Mouse (Mus musculus): ENCODE measurements around the gene Src. TPM values are rescaled to one million over a fixed set of nuclear protein-coding genes. Genes with fewer than 3 reads are reported as not detected.

Src gene
- polyA plus RNA-seq, 1 experiment from 2014 or later, result 23.1 TPM

DNA sequence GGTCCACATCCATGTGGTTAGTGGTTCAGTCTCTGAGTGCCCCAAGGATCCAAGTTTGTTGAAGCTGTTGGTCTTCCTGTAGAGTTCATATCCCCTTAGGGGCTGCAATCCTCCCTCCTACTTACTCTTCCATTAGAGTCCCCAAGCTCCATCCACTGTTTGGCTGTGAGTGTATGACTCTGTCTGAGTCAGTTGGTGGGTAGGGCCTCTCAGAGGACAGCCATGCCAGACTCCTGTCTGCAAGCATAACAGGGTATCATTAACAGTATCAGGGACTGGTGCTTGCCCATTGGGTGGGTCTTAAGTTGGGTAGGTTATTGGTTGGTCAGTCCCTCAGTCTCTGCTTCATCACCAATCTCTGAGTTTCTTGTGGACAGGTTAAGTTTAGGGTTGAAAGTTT is 1.3 kb downstream of the Src start:
- no peaks in the 10 kb centered on the region for H3K9me3 ChIP-seq
- peaks cover 55% of the 10 kb centered on the region for H3K4me1 ChIP-seq
- H3K27me3 ChIP-seq (replicated peaks; ENCODE audit: low read depth, poor library complexity, severe bottlenecking), result peaks cover 5% of the 10 kb centered on the region; the same call in 1 of the 2 replicates
- H3K4me3 ChIP-seq, result no peak overlapping the region
- no peaks in the 10 kb centered on the region for H3K36me3 ChIP-seq (replicated peaks)
- DNase-seq (ENCODE audit: low spot score), result no peak
- peak overlapping the region; percentile 82 for H3K27ac ChIP-seq (replicated peaks)

DNA sequence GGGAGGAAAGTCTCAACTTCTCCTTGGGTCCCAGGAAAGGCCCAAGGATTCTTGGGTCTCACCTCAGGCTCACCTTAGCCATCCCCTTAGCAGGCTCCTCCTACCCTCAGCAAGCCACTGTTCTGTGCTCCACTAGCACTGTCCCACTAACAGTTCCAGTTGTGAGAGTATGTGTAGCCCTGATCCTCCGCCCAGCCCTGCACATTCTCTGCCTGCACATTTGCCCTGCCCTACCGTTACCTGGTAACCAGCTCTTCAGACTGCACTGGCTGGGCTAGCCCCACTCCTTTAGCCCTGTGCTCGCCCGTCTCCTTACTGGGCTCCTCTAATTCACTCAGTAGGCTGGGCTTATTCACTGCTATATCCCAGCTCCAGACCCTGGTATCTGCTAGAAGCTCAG is 2.2 kb downstream of the Src start:
- H3K9me3 ChIP-seq, result no peaks in the 10 kb centered on the region
- no peak overlapping the region for H3K4me3 ChIP-seq
- peaks cover 5% of the 10 kb centered on the region; the same call in 1 of the 2 replicates for H3K27me3 ChIP-seq (replicated peaks; ENCODE audit: low read depth, poor library complexity, severe bottlenecking)
- H3K27ac ChIP-seq (replicated peaks), result peak overlapping the region; percentile 26; the same call in 1 of the 2 replicates
- peaks cover 64% of the 10 kb centered on the region for H3K4me1 ChIP-seq
- DNase-seq (ENCODE audit: low spot score), result no peak
- no peaks in the 10 kb centered on the region for H3K36me3 ChIP-seq (replicated peaks)
- 87% methylated on average over 4 of the region's 4 CpGs for WGBS

DNA sequence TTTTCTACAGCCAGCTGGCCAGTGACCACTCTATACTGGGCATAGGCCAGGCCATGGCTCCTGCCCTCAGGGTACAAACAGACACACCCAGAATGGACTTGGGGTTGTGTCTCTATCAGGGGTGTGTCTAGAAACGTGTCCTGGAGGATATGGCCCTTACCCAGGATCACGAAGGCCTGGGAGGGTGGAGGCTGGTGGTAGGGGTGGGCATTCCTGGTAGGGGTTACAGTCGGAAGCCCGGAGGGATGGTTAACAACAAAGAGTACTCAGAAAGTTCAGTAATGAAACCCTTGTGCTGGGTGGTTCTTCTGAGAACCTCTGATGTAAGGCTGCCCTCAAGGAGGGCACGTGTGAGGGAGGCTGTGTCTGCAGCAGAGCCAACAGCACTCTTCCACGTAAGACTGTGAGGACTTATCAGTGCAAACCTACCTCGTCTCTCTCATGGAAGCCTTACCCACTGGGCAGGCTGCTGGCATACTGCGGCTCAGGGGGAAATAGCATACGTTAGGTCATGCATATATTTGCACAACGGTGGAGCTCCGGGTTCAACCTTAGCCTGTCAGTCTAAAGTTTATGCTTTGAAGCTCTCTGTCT is 3.9 kb downstream of the Src start:
- Histone ChIP-seq H3K27ac (replicated peaks) (peak overlapping the region; percentile 99), H3K4me3 (no peak overlapping the region), H3K36me3 (replicated peaks) (peaks cover 3% of the 10 kb centered on the region; the same call in 1 of the 2 replicates), H3K9me3 (no peaks in the 10 kb centered on the region), H3K27me3 (replicated peaks; ENCODE audit: low read depth, poor library complexity, severe bottlenecking) (peaks cover 5% of the 10 kb centered on the region; the same call in 1 of the 2 replicates), H3K4me1 (peaks cover 80% of the 10 kb centered on the region)
- WGBS, result 64% methylated on average over 11 of the region's 11 CpGs
- DNase-seq (ENCODE audit: low spot score), result no peak

DNA sequence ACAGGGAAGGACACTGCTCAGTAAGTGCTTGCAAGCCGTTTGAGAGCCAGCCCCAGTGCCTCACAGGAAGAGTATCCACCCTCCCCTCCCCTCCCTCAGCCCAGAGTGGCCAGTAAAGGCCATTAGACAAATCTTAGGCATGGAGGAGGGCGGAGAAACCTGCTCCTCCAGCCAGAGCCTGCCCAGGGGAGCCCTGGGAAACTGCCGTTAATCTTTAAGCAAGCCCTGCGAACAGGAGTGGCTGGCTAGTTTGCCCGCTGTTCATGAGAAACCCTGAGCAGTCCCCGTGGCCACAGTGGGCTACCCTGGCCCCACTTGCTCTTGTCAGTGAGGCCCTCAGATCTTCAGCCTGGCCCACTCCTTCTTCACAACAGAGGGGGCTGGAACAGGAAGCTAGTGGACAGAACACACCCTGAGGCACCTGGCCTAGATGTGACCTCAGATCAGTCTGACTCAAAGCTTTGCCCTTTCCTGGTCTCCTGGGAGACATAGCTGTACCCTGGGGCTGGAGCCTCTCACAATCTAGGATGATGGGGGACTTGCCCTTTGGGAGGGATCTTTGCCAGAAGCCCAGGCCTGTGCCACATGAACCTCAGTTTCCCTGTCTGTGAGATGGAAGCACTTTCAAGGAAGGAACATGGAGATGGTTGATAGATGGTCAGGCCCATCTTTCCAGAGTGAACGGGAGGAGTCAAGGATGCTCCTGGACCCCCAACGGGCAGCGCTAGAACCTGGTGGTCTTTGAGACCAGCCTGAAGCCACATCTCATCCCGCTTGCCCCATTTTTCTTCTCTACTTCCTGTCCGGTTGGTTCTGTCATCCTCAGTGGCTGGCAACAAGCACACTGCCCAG is 4.8 kb downstream of the Src start:
- H3K27ac ChIP-seq (replicated peaks), result peak overlapping the region; percentile 99
- H3K9me3 ChIP-seq, result no peaks in the 10 kb centered on the region
- H3K4me3 ChIP-seq, result peak overlapping the region; percentile 90
- DNase-seq (ENCODE audit: low spot score), result peak; percentile 74
- H3K4me1 ChIP-seq, result peaks cover 78% of the 10 kb centered on the region
- WGBS, result 34% methylated on average over 11 of the region's 11 CpGs
- no peaks in the 10 kb centered on the region; the same call in 1 of the 2 replicates for H3K27me3 ChIP-seq (replicated peaks; ENCODE audit: low read depth, poor library complexity, severe bottlenecking)
- H3K36me3 ChIP-seq (replicated peaks), result peaks cover 12% of the 10 kb centered on the region

DNA sequence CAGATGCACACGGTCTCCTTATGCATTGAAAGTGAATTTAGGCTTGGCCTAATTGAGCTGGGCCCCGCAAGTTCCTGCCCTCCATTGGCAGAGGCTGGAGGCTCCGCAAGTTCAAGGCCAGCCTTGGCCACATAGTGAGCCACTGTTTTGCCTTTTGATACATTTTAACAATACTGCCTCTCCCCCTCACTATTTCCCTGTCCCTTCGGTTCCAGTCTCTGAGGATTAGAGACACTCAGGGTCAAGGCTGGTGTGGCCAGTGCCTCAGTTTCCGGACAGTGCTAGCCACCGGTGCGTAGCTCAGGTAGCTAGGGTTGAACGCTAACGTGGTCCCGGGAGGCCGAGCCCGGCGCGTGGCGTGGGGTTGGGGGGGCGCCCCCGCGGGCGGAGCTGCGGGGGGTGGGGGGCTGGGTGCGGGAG is 5.5 kb downstream of the Src start:
- Histone ChIP-seq H3K36me3 (replicated peaks) (peaks cover 18% of the 10 kb centered on the region), H3K9me3 (no peaks in the 10 kb centered on the region), H3K4me1 (peaks cover 74% of the 10 kb centered on the region), H3K27ac (replicated peaks) (peak overlapping the region; percentile 99), H3K27me3 (replicated peaks; ENCODE audit: low read depth, poor library complexity, severe bottlenecking) (no peaks in the 10 kb centered on the region), H3K4me3 (peak overlapping the region; percentile 90)
- DNase-seq (ENCODE audit: low spot score), result peak; percentile 50
- 7% methylated on average over 21 of the region's 21 CpGs for WGBS

DNA sequence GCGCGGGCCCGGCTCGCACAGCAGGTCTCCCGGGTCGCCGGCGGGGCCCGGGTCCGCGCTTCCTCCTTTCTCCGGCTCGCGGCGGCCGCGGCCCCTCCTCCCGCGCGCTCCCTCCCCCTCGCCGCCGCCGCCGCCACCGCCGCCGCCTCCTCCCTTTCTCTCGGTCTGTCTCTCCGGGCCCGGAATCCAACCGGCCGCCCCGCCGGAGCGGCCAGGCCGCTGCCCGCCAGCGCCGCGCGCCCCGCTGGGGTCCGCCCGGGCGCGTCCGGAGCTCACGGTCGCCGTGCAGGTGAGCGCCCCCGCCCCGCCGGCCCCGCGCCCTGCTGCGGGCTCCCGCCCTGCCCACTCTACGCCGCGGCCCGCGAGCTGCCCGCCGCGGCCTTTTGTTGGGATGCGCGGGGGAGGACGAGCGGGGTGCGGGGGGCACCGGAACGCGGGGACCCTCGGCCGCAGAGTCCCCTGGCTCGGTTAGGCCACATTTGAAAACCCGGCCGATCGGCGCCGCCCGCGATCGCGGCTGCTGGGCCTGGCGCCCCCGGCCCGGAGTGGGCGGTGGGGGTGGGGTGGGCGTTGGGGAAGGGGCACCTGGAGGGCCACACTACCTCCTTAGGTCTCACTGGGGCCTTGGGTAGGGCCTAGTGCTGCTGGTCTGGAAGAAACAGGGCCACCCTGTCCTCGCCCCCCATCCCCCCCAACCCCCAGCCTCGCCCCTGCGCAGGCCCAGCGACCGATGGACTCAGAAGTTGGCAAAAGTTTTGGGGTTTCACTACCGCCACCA is 6.1 kb downstream of the Src start:
- no peaks in the 10 kb centered on the region for H3K9me3 ChIP-seq
- no peaks in the 10 kb centered on the region for H3K27me3 ChIP-seq (replicated peaks; ENCODE audit: low read depth, poor library complexity, severe bottlenecking)

DNA sequence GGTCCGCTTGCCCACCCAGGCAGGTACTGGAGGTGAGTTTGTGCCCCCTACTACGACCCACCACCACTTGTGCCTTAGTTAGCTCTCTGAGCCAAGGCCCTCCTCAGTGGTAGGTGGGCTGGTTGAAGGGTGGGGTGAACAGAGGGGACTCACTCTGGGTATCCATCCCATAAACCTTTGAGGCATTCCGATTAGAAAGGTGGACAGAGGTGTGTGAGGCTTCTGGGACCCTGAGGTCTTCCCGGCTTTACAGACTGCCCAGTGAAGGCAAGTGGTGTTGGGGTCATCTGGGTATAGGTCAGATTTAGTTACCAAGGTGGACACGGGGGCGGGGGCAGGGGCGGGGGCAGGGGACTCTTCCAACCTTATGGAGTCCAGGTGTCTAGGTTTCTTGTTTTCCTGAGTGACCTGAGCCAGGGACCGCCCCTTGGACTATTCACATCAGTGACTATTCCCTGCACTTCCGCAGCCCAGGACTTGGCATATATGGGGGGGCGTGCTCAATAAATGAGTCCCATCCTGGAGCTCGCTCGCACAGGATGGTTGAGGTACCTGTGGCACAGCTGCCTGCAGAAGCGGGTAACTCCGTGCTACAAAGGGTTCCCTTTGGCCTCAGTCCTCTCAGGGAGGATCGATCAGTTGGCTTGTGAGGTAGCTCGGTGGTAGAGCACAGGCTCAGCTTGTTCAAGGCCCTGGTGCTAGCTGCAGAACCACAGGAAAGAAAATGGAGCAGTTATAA is 6.8 kb downstream of the Src start:
- Histone ChIP-seq H3K4me3 (peak overlapping the region; percentile 90), H3K27ac (replicated peaks) (peak overlapping the region; percentile 99), H3K27me3 (replicated peaks; ENCODE audit: low read depth, poor library complexity, severe bottlenecking) (no peaks in the 10 kb centered on the region), H3K9me3 (no peaks in the 10 kb centered on the region), H3K4me1 (peaks cover 79% of the 10 kb centered on the region), H3K36me3 (replicated peaks) (peaks cover 32% of the 10 kb centered on the region)
- DNase-seq (ENCODE audit: low spot score), result peak; percentile 35
- WGBS, result 58% methylated on average over 16 of the region's 16 CpGs

More for the DNA sequence above, 6.1 kb downstream of the Src start:
- Histone ChIP-seq H3K4me1 (peaks cover 73% of the 10 kb centered on the region), H3K36me3 (replicated peaks) (peaks cover 24% of the 10 kb centered on the region), H3K4me3 (peak overlapping the region; percentile 90), H3K27ac (replicated peaks) (peak overlapping the region; percentile 99)
- WGBS, result under 1% methylated on average over 90 of the region's 98 CpGs
- peak; percentile 71 for DNase-seq (ENCODE audit: low spot score)

DNA sequence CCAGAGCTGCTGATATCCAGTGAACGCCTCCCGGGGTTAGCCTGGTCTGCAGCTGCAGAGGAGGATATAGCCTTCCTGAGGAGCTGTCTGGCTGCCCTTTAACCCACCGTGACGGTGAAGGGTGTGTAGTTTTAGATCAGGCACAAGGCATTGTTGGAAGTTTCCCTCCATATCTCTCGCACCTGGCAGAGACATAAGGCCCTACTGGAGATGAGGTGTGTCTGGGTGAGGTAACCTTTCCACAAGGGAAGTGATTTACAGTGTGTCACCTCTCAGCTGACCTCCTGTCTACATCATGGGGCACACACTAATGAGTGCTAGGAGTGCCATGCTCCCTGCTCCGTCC is 7.4 kb downstream of the Src start:
- DNase-seq (ENCODE audit: low spot score), result no peak
- Histone ChIP-seq H3K36me3 (replicated peaks) (peaks cover 37% of the 10 kb centered on the region), H3K27ac (replicated peaks) (peak overlapping the region; percentile 99), H3K9me3 (no peaks in the 10 kb centered on the region), H3K27me3 (replicated peaks; ENCODE audit: low read depth, poor library complexity, severe bottlenecking) (no peaks in the 10 kb centered on the region), H3K4me3 (peak overlapping the region; percentile 90), H3K4me1 (peaks cover 81% of the 10 kb centered on the region)
- 75% methylated on average over 6 of the region's 6 CpGs for WGBS

DNA sequence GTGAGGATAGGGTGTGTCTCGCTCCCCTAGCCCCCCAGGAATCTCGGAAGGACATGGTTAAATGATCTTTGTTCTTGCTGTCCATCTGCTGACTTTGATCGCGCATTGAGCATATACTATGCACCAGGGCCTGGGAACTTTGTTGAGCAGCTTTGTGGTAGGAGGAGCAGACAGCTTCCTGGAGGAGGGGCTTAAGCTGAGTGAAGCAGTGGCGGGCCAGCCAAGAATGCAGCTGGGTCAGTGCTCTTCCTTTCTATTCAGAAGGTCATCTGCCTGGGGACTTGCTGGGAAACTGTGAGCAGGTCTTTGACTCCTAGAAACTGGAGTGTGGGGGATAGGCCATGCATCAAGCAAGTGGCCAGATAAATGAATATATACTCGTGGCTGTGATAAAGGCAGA is 7.9 kb downstream of the Src start:
- Histone ChIP-seq H3K36me3 (replicated peaks) (peaks cover 43% of the 10 kb centered on the region), H3K27ac (replicated peaks) (peak overlapping the region; percentile 99; the same call in 1 of the 2 replicates), H3K4me3 (peak overlapping the region; percentile 90; the same call in 1 of the 2 replicates), H3K4me1 (peaks cover 84% of the 10 kb centered on the region), H3K27me3 (replicated peaks; ENCODE audit: low read depth, poor library complexity, severe bottlenecking) (no peaks in the 10 kb centered on the region), H3K9me3 (no peaks in the 10 kb centered on the region)
- DNase-seq (ENCODE audit: low spot score), result no peak
- 77% methylated on average over 6 of the region's 6 CpGs for WGBS

DNA sequence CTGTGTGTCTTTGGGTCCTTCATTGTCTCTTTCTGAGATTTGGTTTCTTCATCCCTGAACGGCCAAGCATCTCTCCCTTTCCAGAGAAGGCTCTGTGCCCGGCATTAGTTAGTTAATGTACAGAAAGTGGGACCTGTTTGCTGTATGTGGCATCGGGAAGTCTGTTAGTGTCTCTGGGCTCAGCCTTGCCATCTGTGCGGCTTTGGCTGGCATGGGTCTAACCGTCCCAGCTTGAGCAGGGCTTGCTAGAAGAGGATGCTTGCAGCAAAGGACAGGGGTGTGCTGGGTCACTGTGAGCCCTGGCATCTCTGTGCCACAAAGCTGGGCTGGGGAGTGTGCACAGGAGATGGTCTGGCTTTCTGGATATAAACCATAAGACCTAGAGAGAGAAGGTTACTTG is 8.9 kb downstream of the Src start:
- 0 out of 2 replicates have a peak overlapping the region, but pooled peaks have one; percentile 15 for H3K27ac ChIP-seq (replicated peaks)
- 0 out of 2 replicates have a peak overlapping the region, but pooled peaks have one; percentile 26 for H3K4me3 ChIP-seq
- H3K9me3 ChIP-seq, result no peaks in the 10 kb centered on the region
- peaks cover 89% of the 10 kb centered on the region for H3K4me1 ChIP-seq
- no peaks in the 10 kb centered on the region for H3K27me3 ChIP-seq (replicated peaks; ENCODE audit: low read depth, poor library complexity, severe bottlenecking)
- DNase-seq (ENCODE audit: low spot score), result no peak
- 90% methylated on average over 5 of the region's 5 CpGs for WGBS
- peaks cover 53% of the 10 kb centered on the region for H3K36me3 ChIP-seq (replicated peaks)

DNA sequence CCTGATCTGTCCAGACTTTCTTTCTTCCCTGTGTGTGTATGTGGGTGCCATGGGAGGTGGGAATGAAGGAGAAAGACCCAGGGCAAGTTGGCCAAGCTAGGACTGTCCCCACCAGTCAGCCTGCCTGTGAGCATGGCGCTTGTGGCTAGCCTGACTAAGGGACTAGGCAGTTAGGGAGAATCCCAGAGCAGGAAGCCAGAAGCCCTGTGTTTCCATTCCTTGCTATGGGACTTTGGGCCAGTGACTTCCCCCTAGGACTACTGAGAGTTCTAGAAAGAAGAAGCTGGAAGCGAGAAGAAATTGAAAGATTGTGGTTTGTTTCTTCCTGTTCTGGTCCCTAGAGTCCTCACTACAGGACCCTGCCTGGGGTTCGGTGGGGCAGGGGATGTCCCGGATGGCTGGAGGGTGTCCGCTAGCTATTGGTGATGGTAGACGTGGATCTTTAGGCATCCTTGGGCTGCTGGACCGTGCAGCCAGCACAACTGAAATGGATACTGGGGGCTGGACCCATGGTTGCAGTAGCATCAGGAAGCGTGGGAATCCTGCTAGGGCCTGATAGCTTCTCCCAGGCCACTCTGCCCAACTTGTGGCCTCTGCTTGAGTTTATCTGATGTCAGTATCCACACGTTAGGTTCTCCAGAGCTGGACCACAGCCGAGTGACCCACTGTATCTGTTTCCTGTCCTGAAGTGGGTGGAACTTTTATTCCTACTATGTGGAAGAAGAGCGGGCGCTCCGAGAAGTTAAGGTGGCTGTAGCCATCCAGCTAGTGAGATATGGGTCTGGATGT is 10.3 kb downstream of the Src start:
- Histone ChIP-seq H3K36me3 (replicated peaks) (peaks cover 66% of the 10 kb centered on the region), H3K27ac (replicated peaks) (no peak overlapping the region), H3K4me3 (no peak overlapping the region), H3K27me3 (replicated peaks; ENCODE audit: low read depth, poor library complexity, severe bottlenecking) (no peaks in the 10 kb centered on the region), H3K9me3 (no peaks in the 10 kb centered on the region), H3K4me1 (peaks cover 89% of the 10 kb centered on the region)
- 91% methylated on average over 13 of the region's 13 CpGs for WGBS
- DNase-seq (ENCODE audit: low spot score), result no peak

All from embryonic facial prominence, embryonic 10.5 days (tissue).